Mouse (Mus musculus): ENCODE measurements at regions not wholly inside any gene's neighbourhood (a gene's known extent, or its start where the extent isn't known, plus 50 kb on each side); places are given as distances from the start of the nearest gene placed in this dataset.

DNA sequence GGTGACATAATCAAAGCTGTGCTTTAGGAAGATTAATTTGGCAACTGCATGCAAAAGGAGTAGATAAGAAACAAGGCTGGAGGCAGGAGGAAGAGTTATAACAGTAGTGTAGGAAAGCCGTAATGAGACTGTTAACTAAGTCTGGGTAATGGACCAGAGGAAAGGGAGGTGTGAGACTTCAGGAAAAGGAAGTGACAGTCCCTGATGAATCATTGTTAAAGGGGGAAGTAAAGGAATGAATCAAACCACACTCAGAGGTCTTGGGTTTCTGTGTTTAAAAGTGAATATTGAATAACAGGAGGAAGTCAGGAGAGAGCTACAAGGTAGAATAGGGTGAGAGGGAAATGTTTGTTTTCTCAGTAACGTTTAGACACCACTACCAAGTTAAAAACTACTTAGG, 1175.9 kb downstream of the Diaph3 start:
- in situ Hi-C loops (cut with MboI, MseI), result no loop called here

DNA sequence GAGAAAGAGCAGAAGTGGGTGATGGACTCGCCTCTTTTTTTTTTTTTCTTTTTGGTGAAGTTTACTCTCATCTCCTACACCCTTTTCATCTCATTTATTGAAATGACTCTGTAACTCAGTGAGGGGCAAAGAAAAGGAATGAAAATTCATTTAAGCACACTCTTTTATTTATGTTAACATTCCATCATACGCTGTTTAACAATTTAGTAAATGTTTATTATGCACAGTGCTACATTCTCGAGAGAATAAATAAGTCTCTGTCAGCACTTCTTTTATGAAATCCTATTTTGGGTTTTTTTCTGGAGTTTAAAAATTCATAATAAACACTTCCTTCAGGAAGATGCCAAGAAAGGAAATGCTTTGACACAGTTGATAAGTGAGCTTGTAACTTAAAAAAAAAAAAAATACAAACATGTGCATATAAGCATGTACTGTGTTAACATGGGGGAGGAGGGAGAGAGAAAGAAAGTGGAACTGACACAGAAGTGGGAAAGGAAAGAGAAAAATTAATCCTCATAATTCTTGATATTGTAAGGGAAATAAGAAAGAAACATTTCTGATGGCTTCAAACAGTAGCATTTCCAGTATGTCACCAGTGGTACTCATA, 1195.2 kb downstream of the Diaph3 start:
- in situ Hi-C loops (cut with MboI, MseI), result no loop called here

DNA sequence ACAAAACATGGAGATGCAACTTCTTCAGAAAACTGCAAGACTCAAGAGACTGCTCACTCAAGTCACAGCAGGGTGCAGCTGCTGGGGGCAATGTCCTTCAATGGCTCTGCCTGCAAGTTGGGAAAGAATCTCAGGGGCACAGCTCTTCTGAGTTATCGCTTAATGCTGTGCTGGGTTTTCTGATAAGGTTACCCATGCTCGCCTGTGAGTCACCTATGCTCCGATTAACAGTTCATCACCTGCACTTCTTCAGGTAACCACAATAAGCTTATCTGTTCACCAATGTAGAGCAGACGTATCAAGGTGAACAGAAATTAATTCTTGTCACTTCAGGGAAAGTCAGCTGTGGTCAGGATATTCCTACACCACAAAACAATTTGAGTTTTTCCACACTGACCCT, 1198.2 kb downstream of the Diaph3 start:
- in situ Hi-C loops (cut with MboI, MseI), result no loop called here

DNA sequence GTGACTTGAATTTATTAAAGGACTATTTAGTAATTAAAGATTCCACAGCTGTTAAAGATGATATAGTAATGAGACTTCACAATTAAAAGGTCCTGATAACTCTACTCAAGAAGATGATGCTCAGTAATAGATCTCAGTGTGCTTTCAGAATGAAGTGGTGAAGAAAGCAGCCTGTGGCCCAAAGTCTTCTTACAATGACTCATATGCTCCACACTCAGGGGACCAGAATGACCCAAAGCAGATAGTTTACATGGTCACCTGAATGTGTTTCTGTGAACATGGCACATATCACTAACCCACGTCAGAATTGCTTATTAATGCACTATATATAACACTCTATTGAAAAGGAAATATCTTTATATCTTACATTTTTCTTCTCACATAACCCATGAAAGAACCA, 1200.5 kb downstream of the Diaph3 start:
- in situ Hi-C loops (cut with MboI, MseI), result no loop called here

DNA sequence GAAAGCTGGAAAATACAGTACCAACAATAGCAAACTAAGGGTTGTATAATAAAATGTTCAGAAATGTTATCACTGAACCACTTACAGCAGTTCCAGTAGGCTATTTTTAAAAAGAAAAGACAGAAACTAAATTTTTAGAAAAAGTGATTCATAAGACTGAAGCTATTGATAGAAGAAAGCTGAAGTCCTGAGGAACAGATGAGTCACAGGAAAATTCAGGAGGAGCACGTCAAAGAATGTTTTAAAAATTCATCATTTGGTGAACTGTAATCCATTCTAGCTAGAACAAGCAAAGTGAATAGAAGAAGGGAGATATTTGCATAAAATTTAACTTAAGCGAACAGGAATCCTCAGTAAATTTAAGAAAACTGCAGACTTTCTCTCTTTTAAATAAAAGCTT, 1205.9 kb downstream of the Diaph3 start:
- in situ Hi-C loops (cut with MboI, MseI), result no loop called here

DNA sequence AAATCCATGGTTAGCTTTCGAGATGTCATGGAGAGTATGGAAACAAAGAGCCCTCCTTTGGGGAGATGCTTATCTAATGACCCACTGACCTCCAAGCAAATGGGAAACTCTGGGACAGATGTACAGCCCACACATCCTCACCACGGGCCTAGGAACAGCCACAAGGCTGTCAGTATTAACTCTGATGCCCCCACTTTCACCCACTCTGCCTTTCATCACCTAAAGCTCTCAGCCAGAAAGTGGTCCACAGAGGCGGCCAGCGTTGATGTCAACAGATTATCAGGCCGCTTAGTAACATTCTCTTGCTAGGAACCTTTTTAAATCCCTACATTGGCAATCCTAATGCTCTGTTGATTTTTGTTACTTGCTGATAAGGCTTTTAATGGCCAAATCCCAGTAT, 1210.6 kb downstream of the Diaph3 start:
- in situ Hi-C loops (cut with MboI, MseI), result no loop called here

DNA sequence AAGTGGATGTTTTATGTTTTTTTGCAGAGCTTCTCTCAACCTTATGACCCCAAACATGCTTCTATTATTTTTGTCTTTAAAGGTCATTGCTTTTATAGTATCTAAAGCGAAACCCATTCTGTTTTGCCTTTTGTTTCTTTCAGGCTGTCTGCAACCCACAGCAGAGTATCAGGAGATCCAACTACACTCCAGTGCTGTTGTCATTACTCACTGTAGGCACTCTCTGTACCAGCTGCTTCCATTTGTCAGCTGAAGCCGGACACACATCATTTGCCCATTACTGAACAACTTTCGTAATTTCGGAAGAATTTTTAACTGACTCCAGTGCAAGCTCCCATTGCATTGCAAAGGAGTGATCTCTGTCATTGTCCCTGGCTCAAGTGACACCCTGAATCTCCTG, 1222.1 kb downstream of the Diaph3 start:
- in situ Hi-C loops (cut with MboI, MseI), result no loop called here

DNA sequence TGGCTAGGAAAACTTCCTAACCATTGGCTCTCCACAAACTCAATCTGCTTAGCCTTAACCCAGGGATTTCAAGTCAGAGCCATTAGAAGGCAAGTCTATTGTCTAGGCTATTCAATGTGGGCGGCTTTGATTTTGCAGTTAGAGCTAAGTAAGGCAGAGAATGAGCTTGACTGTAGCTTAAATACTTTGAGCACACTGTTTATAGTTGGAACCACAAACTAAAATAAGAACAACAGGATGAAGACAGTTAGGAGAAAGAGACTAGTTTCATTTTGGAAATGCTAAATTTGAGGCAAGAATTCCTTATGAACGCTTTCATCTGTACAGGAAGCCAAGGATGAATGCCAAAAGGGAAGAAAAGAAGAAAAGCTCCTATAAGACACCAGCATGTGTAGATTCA, 1225.3 kb downstream of the Diaph3 start:
- in situ Hi-C loops (cut with MboI, MseI), result no loop called here

DNA sequence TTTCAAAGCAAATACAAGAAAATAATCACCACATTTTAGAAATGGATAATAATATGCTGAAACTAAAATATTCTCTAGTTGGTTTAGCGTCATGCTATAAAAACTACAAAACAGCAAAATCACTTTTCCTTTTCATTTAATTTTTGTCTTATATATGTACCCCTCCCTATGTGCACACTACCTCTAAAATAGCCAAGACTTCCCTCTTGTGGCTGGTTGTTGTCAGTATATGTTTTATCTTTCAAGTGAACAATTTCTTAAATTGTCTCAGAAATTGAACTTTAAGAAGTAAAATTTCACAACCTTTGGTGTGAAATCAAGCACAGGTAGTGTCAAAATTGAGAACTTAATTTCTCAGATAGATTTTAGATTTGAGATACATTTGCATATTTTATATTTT, 1243.1 kb downstream of the Diaph3 start:
- in situ Hi-C loops (cut with MboI, MseI), result no loop called here

DNA sequence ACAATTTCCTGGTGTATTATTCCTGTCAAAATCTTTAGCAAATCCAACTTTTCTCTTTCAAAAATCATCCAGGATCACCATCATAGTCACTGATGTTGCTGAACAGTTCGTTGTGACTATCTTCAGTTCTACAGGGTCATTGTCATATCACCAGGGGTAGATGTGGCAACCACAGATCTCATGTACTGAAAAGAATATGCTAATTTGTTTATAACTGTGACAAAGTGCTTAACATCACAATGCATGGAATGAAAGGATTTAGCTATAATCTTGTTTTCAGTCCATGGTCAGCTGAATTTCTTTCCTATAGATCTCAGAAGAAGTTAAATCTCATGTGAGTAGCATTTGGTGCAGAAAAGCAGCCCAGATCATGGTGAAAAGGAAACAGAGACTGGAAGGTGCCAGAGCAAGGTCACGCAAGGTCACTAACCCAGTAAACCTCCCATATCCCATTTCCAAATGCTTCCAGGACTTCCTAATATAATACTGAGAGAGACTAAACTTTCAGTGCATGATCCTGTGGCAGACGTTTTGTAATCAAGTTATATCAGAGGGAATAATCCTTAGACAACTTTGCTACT, 1279.6 kb downstream of the Diaph3 start:
- in situ Hi-C loops (cut with MboI, MseI), result no loop called here

DNA sequence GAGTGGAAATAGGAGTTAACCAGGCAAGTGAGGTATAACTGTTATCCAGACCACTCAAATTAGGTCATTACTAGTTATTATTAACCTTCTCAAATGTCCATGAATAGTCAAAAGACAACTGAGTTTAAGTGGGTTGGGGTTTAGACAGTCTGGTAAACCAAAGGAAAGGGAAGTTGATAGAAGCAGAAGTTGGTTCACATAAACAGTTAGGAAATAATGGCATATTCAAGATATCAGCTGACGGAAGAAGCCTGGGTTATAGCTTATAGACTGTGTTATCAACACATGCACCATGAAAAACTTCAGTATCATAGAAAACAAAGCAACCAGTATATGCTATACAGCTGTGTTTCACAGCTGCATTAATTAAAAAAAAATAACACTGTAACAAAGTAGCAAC, 1291.5 kb downstream of the Diaph3 start:
- in situ Hi-C loops (cut with MboI, MseI), result no loop called here

DNA sequence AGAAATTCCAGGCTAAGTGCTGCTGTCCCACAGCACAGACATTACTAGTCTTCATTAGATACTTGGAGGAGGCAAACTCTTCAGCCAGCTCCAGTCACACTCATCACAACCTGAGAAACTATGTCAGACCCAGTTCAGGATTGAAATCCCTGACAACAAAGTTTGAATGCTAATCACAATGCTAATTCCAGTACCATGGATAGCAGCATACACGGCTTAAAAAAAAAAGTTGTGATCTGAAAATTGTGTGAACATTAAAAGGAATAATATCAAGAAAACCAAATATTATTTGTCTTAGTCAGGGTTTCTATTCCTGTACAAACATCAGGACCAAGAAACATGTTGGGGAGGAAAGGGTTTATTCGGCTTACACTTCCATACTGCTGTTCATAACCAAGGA, 1305.5 kb downstream of the Diaph3 start:
- in situ Hi-C loops (cut with MboI, MseI), result no loop called here

DNA sequence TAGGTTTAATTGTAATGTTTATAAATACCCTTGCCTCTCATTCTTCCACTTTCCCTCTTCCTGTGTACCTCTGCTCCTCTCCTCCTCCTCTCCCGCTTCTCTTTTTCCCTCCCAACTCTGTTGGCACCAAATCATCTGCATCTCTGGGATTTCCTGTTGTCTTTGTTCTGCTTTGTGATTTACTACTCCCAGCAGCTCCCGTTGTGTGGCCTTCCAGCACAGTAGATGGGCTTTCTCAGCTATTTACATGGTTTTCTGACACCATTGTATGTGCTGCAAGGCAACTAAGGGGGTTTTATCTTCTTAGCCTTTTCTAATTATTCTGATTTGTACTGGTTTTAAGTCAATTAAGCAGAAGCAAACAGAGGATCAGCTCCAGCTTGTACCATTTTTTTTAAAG, 1326.1 kb downstream of the Diaph3 start:
- in situ Hi-C loops (cut with MboI, MseI), result no loop called here

DNA sequence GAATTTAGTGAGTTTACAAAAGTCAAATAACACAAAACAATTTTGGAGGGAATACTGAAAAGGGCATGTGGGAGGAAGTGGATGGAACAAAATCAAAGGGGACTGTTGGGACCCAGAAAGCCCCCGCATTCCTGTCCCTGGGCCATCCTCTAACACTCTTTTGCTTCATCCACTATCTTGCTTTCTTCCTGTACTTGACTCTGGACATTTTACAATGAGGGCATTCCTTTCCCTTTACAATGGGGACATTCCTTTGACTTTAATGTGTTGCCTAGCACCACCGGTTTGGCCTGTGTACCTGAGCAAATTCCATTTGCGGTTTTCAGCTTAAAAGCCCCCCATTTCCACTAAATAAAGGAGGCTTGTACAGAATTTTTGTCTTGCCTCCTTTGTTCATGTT, 1341.0 kb downstream of the Pcdh17 start:
- in situ Hi-C loops (cut with MboI, MseI), result no loop called here

DNA sequence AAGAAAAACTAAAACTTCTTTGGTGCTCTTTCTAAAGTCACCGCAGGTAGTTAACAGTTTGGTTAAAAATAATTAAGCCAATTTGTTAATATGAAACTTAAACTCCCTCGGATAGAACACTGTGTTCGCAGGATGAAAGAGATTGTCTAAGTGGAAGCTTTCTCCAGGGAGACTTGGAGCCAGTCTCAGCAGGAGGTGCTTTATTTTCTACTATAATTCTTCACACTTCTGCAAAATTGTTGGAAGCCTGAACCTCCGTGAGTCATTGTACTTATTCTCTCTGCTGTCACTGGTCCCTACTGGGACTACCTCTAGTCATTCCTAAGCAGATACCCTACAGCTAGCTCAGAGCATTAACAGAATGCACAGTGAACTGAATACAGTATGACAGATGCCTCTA, 1327.3 kb downstream of the Pcdh17 start:
- in situ Hi-C loops (cut with MboI, MseI), result loop anchor here in 1 of 2 experiments (25.0 kb wide), 1 partner anchor 958 kb away; no protein-coding TSS in a partner anchor

DNA sequence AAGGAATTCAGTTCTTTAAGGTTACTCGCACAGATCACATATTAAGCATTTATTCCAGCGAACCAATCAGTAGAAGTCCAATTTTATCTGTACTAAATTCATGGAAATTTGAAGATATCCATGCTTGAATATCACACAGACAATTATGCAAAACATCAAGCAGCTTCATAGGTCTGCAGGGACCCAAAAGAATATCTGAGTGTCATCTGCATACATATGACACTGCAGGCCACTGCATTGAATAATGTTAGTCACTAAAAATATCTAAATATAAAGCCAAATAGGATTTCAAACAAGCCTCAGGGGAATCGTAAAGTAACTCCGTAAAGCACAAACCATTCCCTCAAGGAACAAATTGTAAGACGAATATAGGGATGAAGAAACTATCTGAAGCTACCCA, 1324.9 kb downstream of the Pcdh17 start:
- in situ Hi-C loops (cut with MboI, MseI), result loop anchor here (10.0 to 25.0 kb wide), 2 partner anchors 926 to 956 kb away; no protein-coding TSS in a partner anchor

DNA sequence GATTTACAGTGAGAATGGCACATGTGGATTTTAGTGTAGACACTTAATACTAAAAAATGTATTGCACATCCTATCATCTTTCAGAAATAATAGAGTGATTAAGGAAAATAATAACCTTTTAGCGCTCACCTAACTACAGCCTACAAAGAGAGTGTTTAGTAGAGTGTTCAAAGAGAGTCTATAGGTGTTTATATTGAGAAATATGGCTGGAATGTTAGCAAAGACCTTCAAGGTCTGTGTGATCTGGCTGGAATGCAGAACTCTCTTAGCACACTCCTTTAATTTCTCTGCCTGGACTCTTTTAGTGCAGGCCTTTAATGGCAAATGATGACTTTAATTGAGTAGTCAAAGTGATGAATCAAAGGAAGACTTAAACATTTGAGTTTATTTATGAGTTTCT, 1314.0 kb downstream of the Pcdh17 start:
- in situ Hi-C loops (cut with MboI, MseI), result loop anchor here in 1 of 2 experiments (25.0 kb wide), 1 partner anchor 945 kb away; no protein-coding TSS in a partner anchor

DNA sequence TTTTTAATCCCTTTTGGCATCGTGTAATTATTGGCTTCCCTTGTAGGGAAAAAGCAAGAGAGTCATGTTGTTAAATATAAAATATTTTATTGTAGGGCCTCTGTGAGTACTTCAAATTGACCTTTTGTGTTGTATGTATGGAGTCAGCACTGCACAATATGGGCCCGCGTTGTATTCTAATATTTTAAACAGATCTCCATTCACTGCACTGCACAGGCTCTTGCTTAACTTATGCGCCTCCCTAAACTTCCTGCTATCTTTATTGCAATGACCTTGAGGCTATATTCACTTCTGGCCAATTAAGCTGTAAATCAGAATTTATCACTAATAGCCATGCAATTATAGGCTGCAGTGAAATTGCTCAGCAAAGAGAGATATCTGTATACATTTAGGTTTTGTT, 1295.2 kb downstream of the Pcdh17 start:
- in situ Hi-C loops (cut with MboI, MseI), result no loop called here

Measured in T-helper 17 cell (primary cell).